Mouse (Mus musculus): ENCODE measurements around the gene Traf7. TPM values are rescaled to one million over a fixed set of nuclear protein-coding genes. Genes with fewer than 3 reads are reported as not detected.

The Traf7 gene
- polyA plus RNA-seq (2015; fragmentation: Nextera tagmentation; extraction: Ambion mirVana) = 50.6 and 60.2 TPM in 2 replicates

GRCm38 (mm10) chr17:24527723-24528559, at the start of gene Traf7:
Gene Traf7, minus strand, starts transcription at chr17:24527938.

GRCm38 (mm10) chr17:24549618-24550415, 22.1 kb upstream of the Traf7 start, which contains the start of gene Pkd1:
Gene Pkd1, plus strand, starts transcription at chr17:24549834.

GRCm38 (mm10) chr17:24534160-24534718, 6.5 kb upstream of the Traf7 start, which contains the start of gene Rab26:
Gene Rab26, minus strand, starts transcription at chr17:24534210.

GRCm38 (mm10) chr17:24488186-24488661, 39.5 kb downstream of the Traf7 start, which contains the start of gene Caskin1:
Gene Caskin1, plus strand, starts transcription at chr17:24488601.

GRCm38 (mm10) chr17:24478663-24479380, 48.9 kb downstream of the Traf7 start, which contains the start of gene Mlst8:
Gene Mlst8, minus strand, starts transcription at chr17:24479078.

GRCm38 (mm10) chr17:24473612-24474275, 54.0 kb downstream of the Traf7 start, which contains the start of gene Bricd5:
Gene Bricd5, plus strand, starts transcription at chr17:24473884.

GRCm38 (mm10) chr17:24469910-24470602, 57.7 kb downstream of the Traf7 start, which contains the start of the genes E4f1 and Pgp:
Gene E4f1, minus strand, starts transcription at chr17:24470313.
Gene Pgp, plus strand, starts transcription at chr17:24470392.

Other genes with a start within 250 kb of the Traf7 start
- gene Abca17, start 176.9 kb downstream of the Traf7 start, polyA plus RNA-seq (2015; fragmentation: Nextera tagmentation; extraction: Ambion mirVana) = 1.4 and 1.8 TPM in 2 replicates
- gene Abca3, start 176.0 kb downstream of the Traf7 start, polyA plus RNA-seq (2015; fragmentation: Nextera tagmentation; extraction: Ambion mirVana) = 28.5 and 29.8 TPM in 2 replicates
- 224 and 246 TPM in 2 replicates for gene Rnps1, start 113.4 kb downstream of the Traf7 start, polyA plus RNA-seq (2015; fragmentation: Nextera tagmentation; extraction: Ambion mirVana)
- gene Eci1, start 101.3 kb downstream of the Traf7 start, polyA plus RNA-seq (2015; fragmentation: Nextera tagmentation; extraction: Ambion mirVana) = 67.5 and 76.3 TPM in 2 replicates
- 2.2 and 2.7 TPM in 2 replicates for gene Dnase1l2, start 84.8 kb downstream of the Traf7 start, polyA plus RNA-seq (2015; fragmentation: Nextera tagmentation; extraction: Ambion mirVana)
- 33.1 and 43.4 TPM in 2 replicates for gene E4f1, start 57.6 kb downstream of the Traf7 start, polyA plus RNA-seq (2015; fragmentation: Nextera tagmentation; extraction: Ambion mirVana)
- 108 and 113 TPM in 2 replicates for gene Pgp, start 57.5 kb downstream of the Traf7 start, polyA plus RNA-seq (2015; fragmentation: Nextera tagmentation; extraction: Ambion mirVana)
- gene Bricd5, start 54.1 kb downstream of the Traf7 start, polyA plus RNA-seq (2015; fragmentation: Nextera tagmentation; extraction: Ambion mirVana) = 2.1 and 3.0 TPM in 2 replicates
- gene Mlst8, start 48.9 kb downstream of the Traf7 start, polyA plus RNA-seq (2015; fragmentation: Nextera tagmentation; extraction: Ambion mirVana) = 24.4 and 25.9 TPM in 2 replicates
- 62.8 and 68.5 TPM in 2 replicates for gene Caskin1, start 39.3 kb downstream of the Traf7 start, polyA plus RNA-seq (2015; fragmentation: Nextera tagmentation; extraction: Ambion mirVana)
- gene Rab26, start 6.3 kb upstream of the Traf7 start, polyA plus RNA-seq (2015; fragmentation: Nextera tagmentation; extraction: Ambion mirVana) = 12.8 and 13.8 TPM in 2 replicates
- gene Pkd1, start 21.9 kb upstream of the Traf7 start, polyA plus RNA-seq (2015; fragmentation: Nextera tagmentation; extraction: Ambion mirVana) = 23.6 and 24.9 TPM in 2 replicates
- gene Tsc2, start 104.7 kb upstream of the Traf7 start, polyA plus RNA-seq (2015; fragmentation: Nextera tagmentation; extraction: Ambion mirVana) = 45.5 and 59.7 TPM in 2 replicates
- 6.5 and 6.9 TPM in 2 replicates for gene Nthl1, start 104.7 kb upstream of the Traf7 start, polyA plus RNA-seq (2015; fragmentation: Nextera tagmentation; extraction: Ambion mirVana)
- 82.2 and 84.4 TPM in 2 replicates for gene Slc9a3r2, start 122.4 kb upstream of the Traf7 start, polyA plus RNA-seq (2015; fragmentation: Nextera tagmentation; extraction: Ambion mirVana)
- gene Npw, start 130.5 kb upstream of the Traf7 start, polyA plus RNA-seq (2015; fragmentation: Nextera tagmentation; extraction: Ambion mirVana) = 0.93 and 1.2 TPM in 2 replicates
- gene Zfp598, start 141.7 kb upstream of the Traf7 start, polyA plus RNA-seq (2015; fragmentation: Nextera tagmentation; extraction: Ambion mirVana) = 13.9 and 18.2 TPM in 2 replicates
- gene Syngr3, start 162.0 kb upstream of the Traf7 start, polyA plus RNA-seq (2015; fragmentation: Nextera tagmentation; extraction: Ambion mirVana) = 269 and 290 TPM in 2 replicates
- 38.1 and 38.9 TPM in 2 replicates for gene Gfer, start 168.2 kb upstream of the Traf7 start, polyA plus RNA-seq (2015; fragmentation: Nextera tagmentation; extraction: Ambion mirVana)
- gene Noxo1, start 168.3 kb upstream of the Traf7 start, polyA plus RNA-seq (2015; fragmentation: Nextera tagmentation; extraction: Ambion mirVana) = 1.7 and 2.3 TPM in 2 replicates
- 43.3 and 47.7 TPM in 2 replicates for gene Tbl3, start 179.7 kb upstream of the Traf7 start, polyA plus RNA-seq (2015; fragmentation: Nextera tagmentation; extraction: Ambion mirVana)
- not detected in 2 replicates for gene Rnf151, start 190.1 kb upstream of the Traf7 start, polyA plus RNA-seq (2015; fragmentation: Nextera tagmentation; extraction: Ambion mirVana)
- gene Rps2, start 190.2 kb upstream of the Traf7 start, polyA plus RNA-seq (2015; fragmentation: Nextera tagmentation; extraction: Ambion mirVana) = 836 and 837 TPM in 2 replicates
- gene Ndufb10, start 196.5 kb upstream of the Traf7 start, polyA plus RNA-seq (2015; fragmentation: Nextera tagmentation; extraction: Ambion mirVana) = 375 and 378 TPM in 2 replicates
- 0.27 and 0.40 TPM in 2 replicates for gene Rpl3l, start 199.9 kb upstream of the Traf7 start, polyA plus RNA-seq (2015; fragmentation: Nextera tagmentation; extraction: Ambion mirVana)
- 24.4 and 29.7 TPM in 2 replicates for gene Msrb1, start 208.7 kb upstream of the Traf7 start, polyA plus RNA-seq (2015; fragmentation: Nextera tagmentation; extraction: Ambion mirVana)
- gene Hs3st6, start 225.1 kb upstream of the Traf7 start, polyA plus RNA-seq (2015; fragmentation: Nextera tagmentation; extraction: Ambion mirVana) = 0.20 and 0.57 TPM in 2 replicates